In the genomic region with DNA sequence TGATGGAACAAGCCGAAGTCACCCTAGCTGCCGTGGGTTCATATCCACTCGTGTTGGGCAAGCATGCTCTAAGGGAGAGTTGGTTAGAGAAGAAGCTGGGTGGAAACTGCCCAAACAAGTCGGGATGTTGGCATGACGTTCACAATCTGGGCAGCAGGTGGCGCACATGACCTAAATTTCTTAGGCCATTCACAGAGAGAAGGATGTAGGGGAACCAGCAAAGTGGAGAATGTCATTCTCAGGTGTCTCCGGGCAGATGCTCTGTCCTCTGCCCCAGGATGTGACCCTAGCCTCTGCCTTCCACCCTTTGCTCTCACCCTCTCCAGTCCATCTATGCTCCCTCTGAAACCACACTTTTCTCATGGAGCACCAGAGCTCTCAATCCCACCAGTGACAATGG, we compare ENCODE assay signal across 9 mouse cellular contexts.
DNase-seq lines count a peak whose midpoint lies in the region; ATAC-seq and TF ChIP-seq lines count a peak whose summit lies in the region.
"Had no signal": no experiment of that assay in that cellular context is flagged by ENCODE, and none has a peak within 500 bp of the region (broad histone marks: within the 10 kb centered on the region; RNA-seq: fewer than 3 reads in every experiment).

No protein-coding gene starts in this region.

- no peak overlapping the region for H3K9ac ChIP-seq in liver, embryonic 11.5 days (ENCODE audit: low read depth, low read length)
- no peak overlapping the region for H3K9ac ChIP-seq in neural tube, embryonic 13.5 days
- H3K9ac ChIP-seq: embryonic facial prominence, embryonic 15.5 days had no signal

- no peak overlapping the region for H3K4me2 ChIP-seq in liver, embryonic 11.5 days
- no peak overlapping the region for H3K4me2 ChIP-seq in neural tube, embryonic 13.5 days
- H3K4me2 ChIP-seq: embryonic facial prominence, embryonic 15.5 days had no signal

- DNase-seq in adrenal gland, adult 2 months: peak; percentile 84
- peak; percentile 93 for DNase-seq in embryo, embryonic 10.5 days (ENCODE audit: low spot score)
- peak; percentile 84 to 96 for DNase-seq in heart, adult 18-20 months
- DNase-seq in kidney, postnatal 10 days: peak; percentile 92
- DNase-seq in liver, embryonic 11.5 days (ENCODE audit: low spot score): peak; percentile 56
- DNase-seq in telencephalon, adult 2 months (ENCODE audit: low read depth, low spot score): peak; percentile 72

- no peak; the same call in 1 of the 2 replicates for ATAC-seq in liver, embryonic 11.5 days (replicated peaks; ENCODE audit: low FRiP score)
- ATAC-seq in neural tube, embryonic 13.5 days (ENCODE audit: low read depth): peak; percentile 72

- no peaks in the 10 kb centered on the region for H3K27me3 ChIP-seq in C2C12 (ENCODE audit: control insufficient read depth, insufficient read depth, insufficient read length)
- 0 out of 2 replicates have a peak, but pooled peaks cover 6% of the 10 kb centered on the region for H3K27me3 ChIP-seq in liver, embryonic 11.5 days (replicated peaks; ENCODE audit: control insufficient read depth, insufficient read depth, low read length)
- peaks cover 13% of the 10 kb centered on the region for H3K27me3 ChIP-seq in neural tube, embryonic 13.5 days

- no peaks in the 10 kb centered on the region for H3K79me2 ChIP-seq in C2C12 (ENCODE audit: control insufficient read depth, insufficient read depth)

- 7% methylated on average over 7 of the region's 7 CpGs for WGBS in liver, embryonic 11.5 days
- 11% methylated on average over 7 of the region's 7 CpGs for WGBS in neural tube, embryonic 13.5 days

- no peaks in the 10 kb centered on the region for H3K36me3 ChIP-seq in C2C12 (ENCODE audit: control insufficient read depth, insufficient read depth)
- H3K36me3 ChIP-seq in liver, embryonic 11.5 days (ENCODE audit: control insufficient read depth, insufficient read depth, low read length): no peaks in the 10 kb centered on the region
- no peaks in the 10 kb centered on the region for H3K36me3 ChIP-seq in neural tube, embryonic 13.5 days
- H3K36me3 ChIP-seq: embryonic facial prominence, embryonic 15.5 days had no signal

- no peaks in the 10 kb centered on the region for H3K9me3 ChIP-seq in liver, embryonic 11.5 days (ENCODE audit: control insufficient read depth, low read length)
- H3K9me3 ChIP-seq in neural tube, embryonic 13.5 days: no peaks in the 10 kb centered on the region
- H3K9me3 ChIP-seq: embryonic facial prominence, embryonic 15.5 days had no signal

- TF ChIP-seq CTCF in C2C12 (IDR thresholded peaks at IDR 0.05; ENCODE audit: control insufficient read depth, insufficient read depth, insufficient read length): peak; percentile 19

- no peaks in the 10 kb centered on the region for H3K4me1 ChIP-seq in liver, embryonic 11.5 days (replicated peaks; ENCODE audit: control insufficient read depth, insufficient read depth, low read length)
- H3K4me1 ChIP-seq in neural tube, embryonic 13.5 days (replicated peaks): peaks cover 18% of the 10 kb centered on the region

- no peak overlapping the region for H3ac ChIP-seq in C2C12 (ENCODE audit: control insufficient read depth, insufficient read length, low read depth)

- H3K27ac ChIP-seq in liver, embryonic 11.5 days (ENCODE audit: low read depth, low read length): no peak overlapping the region
- H3K27ac ChIP-seq in neural tube, embryonic 13.5 days (replicated peaks): no peak overlapping the region
- H3K27ac ChIP-seq: embryonic facial prominence, embryonic 15.5 days had no signal

- no peaks in the 10 kb centered on the region for H3K79me3 ChIP-seq in C2C12 (ENCODE audit: low read depth)

- no peak overlapping the region for H3K4me3 ChIP-seq in C2C12 (ENCODE audit: insufficient read depth, poor library complexity, severe bottlenecking)
- no peak overlapping the region for H3K4me3 ChIP-seq in liver, embryonic 11.5 days (ENCODE audit: low read depth, low read length)
- no peak overlapping the region for H3K4me3 ChIP-seq in neural tube, embryonic 13.5 days
- H3K4me3 ChIP-seq: embryonic facial prominence, embryonic 15.5 days had no signal

TF ChIP-seq in C2C12, 6 proteins besides CTCF, POLR2A, EP300 and RAD21:
- no peak for TF ChIP-seq USF1 (IDR thresholded peaks at IDR 0.05; ENCODE audit: low read depth)
- no peak for TF ChIP-seq CEBPB (IDR thresholded peaks at IDR 0.05; ENCODE audit: low read depth)
- no peak for TF ChIP-seq MAX (IDR thresholded peaks at IDR 0.05)
- no peak for TF ChIP-seq FOSL1 (IDR thresholded peaks at IDR 0.05; ENCODE audit: insufficient read depth, low read length, poor library complexity, severe bottlenecking)
- TF ChIP-seq MYOD1 (IDR thresholded peaks at IDR 0.05; ENCODE audit: control insufficient read depth, insufficient read length, low read depth): no peak
- no peak for TF ChIP-seq MYOG (IDR thresholded peaks at IDR 0.05; ENCODE audit: control insufficient read depth, extremely low read depth, insufficient read length)
TF ChIP-seq in C2C12: peak in this region for 0.
